Mouse (Mus musculus): ENCODE measurements around the gene Olfr1097. TPM values are rescaled to one million over a fixed set of nuclear protein-coding genes. Genes with fewer than 3 reads are reported as not detected.

Olfr1097 gene
- not detected in 2 replicates for total RNA-seq (2014; rRNA removed)
- polyA plus RNA-seq (2012; rRNA removed), result not detected in 2 replicates

GRCm38 (mm10) chr2:86892116-86892515 is at the start of gene Olfr1097:
Olfr1097 (minus strand) TSS chr2:86892216.
- WGBS, result 84% methylated on average over 1 of the region's 1 CpGs
- Histone ChIP-seq H3K4me3 (ENCODE audit: insufficient read depth, low read depth, low read length) (no peak within 1 kb of the TSS), H3K36me3 (ENCODE audit: control insufficient read depth, insufficient read depth, low read length) (no peaks in the 10 kb centered on the region), H3K4me1 (ENCODE audit: control insufficient read depth, insufficient read depth, low read length) (no peaks in the 10 kb centered on the region), H3K27ac (replicated peaks; ENCODE audit: insufficient read depth, low read depth, low read length) (no peak within 1 kb of the TSS), H3K9ac (ENCODE audit: low read depth, low read length) (no peak within 1 kb of the TSS), H3K27me3 (ENCODE audit: control insufficient read depth, insufficient read depth, low read length) (no peaks in the 10 kb centered on the region), H3K79me2 (ENCODE audit: control insufficient read depth, insufficient read depth, low read length) (no peaks in the 10 kb centered on the region)
- no peak for DNase-seq (ENCODE audit: extremely low read depth, low read depth, low spot score)
- TF ChIP-seq POLR2A (IDR thresholded peaks at IDR 0.05; ENCODE audit: extremely low read depth, insufficient read depth, low read length), result no peak
- TF ChIP-seq CTCF (IDR thresholded peaks at IDR 0.05; ENCODE audit: low read depth, low read length), result no peak

GRCm38 (mm10) chr2:86926557-86926956 is 34.5 kb upstream of the Olfr1097 start:
- Histone ChIP-seq H3K27ac (replicated peaks; ENCODE audit: insufficient read depth, low read depth, low read length) (no peak overlapping the region), H3K36me3 (ENCODE audit: control insufficient read depth, insufficient read depth, low read length) (no peaks in the 10 kb centered on the region), H3K4me3 (ENCODE audit: insufficient read depth, low read depth, low read length) (no peak overlapping the region), H3K4me1 (ENCODE audit: control insufficient read depth, insufficient read depth, low read length) (no peaks in the 10 kb centered on the region), H3K79me2 (ENCODE audit: control insufficient read depth, insufficient read depth, low read length) (no peaks in the 10 kb centered on the region), H3K9ac (ENCODE audit: low read depth, low read length) (no peak overlapping the region), H3K27me3 (ENCODE audit: control insufficient read depth, insufficient read depth, low read length) (no peaks in the 10 kb centered on the region)
- no peak for DNase-seq (ENCODE audit: extremely low read depth, low read depth, low spot score)
- TF ChIP-seq CTCF (IDR thresholded peaks at IDR 0.05; ENCODE audit: low read depth, low read length) (no peak), POLR2A (IDR thresholded peaks at IDR 0.05; ENCODE audit: extremely low read depth, insufficient read depth, low read length) (no peak)

GRCm38 (mm10) chr2:86924445-86924844 is 32.4 kb upstream of the Olfr1097 start, which contains the start of gene Olfr1098:
Olfr1098 (minus strand) TSS chr2:86924545.
- no peak within 1 kb of the TSS for H3K4me3 ChIP-seq (ENCODE audit: insufficient read depth, low read depth, low read length)
- no peaks in the 10 kb centered on the region for H3K36me3 ChIP-seq (ENCODE audit: control insufficient read depth, insufficient read depth, low read length)
- no peaks in the 10 kb centered on the region for H3K79me2 ChIP-seq (ENCODE audit: control insufficient read depth, insufficient read depth, low read length)
- no peaks in the 10 kb centered on the region for H3K4me1 ChIP-seq (ENCODE audit: control insufficient read depth, insufficient read depth, low read length)
- no peak within 1 kb of the TSS for H3K27ac ChIP-seq (replicated peaks; ENCODE audit: insufficient read depth, low read depth, low read length)
- no peak for DNase-seq (ENCODE audit: extremely low read depth, low read depth, low spot score)
- H3K9ac ChIP-seq (ENCODE audit: low read depth, low read length), result no peak within 1 kb of the TSS
- WGBS, result 80% methylated on average over 1 of the region's 1 CpGs
- TF ChIP-seq POLR2A (IDR thresholded peaks at IDR 0.05; ENCODE audit: extremely low read depth, insufficient read depth, low read length) (no peak), CTCF (IDR thresholded peaks at IDR 0.05; ENCODE audit: low read depth, low read length) (no peak)
- H3K27me3 ChIP-seq (ENCODE audit: control insufficient read depth, insufficient read depth, low read length), result no peaks in the 10 kb centered on the region

DNA sequence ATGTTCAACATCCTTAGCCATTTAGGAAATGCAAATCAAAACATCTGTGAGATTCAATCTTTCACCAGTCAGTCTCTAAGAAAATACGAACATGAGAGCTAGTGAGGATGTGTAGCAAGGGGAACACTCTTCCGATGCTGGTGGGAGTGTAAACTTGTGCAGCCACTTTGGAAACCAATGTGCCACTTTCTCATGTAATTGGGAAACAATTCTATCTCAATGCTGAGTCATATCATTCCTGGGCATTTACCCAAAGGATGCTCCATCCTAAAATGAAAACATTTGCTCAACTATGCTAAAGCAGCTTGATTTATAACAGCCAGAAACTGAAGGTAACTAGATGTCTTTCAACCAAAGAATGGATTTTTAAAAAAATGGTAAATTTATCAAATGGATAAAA is 13.6 kb upstream of the Olfr1097 start:
- WGBS, result 72% methylated on average over 2 of the region's 2 CpGs
- no peak for DNase-seq (ENCODE audit: extremely low read depth, low read depth, low spot score)
- no peak overlapping the region for H3K27ac ChIP-seq (replicated peaks; ENCODE audit: insufficient read depth, low read depth, low read length)
- no peaks in the 10 kb centered on the region for H3K79me2 ChIP-seq (ENCODE audit: control insufficient read depth, insufficient read depth, low read length)
- no peaks in the 10 kb centered on the region for H3K4me1 ChIP-seq (ENCODE audit: control insufficient read depth, insufficient read depth, low read length)
- H3K27me3 ChIP-seq (ENCODE audit: control insufficient read depth, insufficient read depth, low read length), result no peaks in the 10 kb centered on the region
- H3K4me3 ChIP-seq (ENCODE audit: insufficient read depth, low read depth, low read length), result no peak overlapping the region
- no peak overlapping the region for H3K9ac ChIP-seq (ENCODE audit: low read depth, low read length)
- TF ChIP-seq POLR2A (IDR thresholded peaks at IDR 0.05; ENCODE audit: extremely low read depth, insufficient read depth, low read length) (no peak), CTCF (IDR thresholded peaks at IDR 0.05; ENCODE audit: low read depth, low read length) (no peak)
- H3K36me3 ChIP-seq (ENCODE audit: control insufficient read depth, insufficient read depth, low read length), result no peaks in the 10 kb centered on the region

DNA sequence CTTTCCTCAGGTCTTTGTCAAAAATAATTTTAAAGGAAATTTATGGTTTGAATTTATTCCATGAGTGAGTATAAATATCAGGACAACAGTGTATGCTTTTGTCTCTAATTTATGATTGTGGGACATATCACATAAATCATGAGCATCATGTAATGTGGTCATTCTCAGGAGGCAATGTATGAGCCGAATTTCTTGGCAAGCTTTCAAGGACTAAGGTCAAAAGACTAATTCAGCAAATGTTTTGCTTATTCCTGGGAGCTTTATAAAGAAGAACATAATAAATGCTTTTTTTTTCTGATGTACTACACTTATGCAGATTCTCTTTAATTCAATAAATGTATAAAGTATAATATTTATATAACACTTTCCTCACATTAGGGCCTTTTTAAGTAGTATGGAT is 17.3 kb downstream of the Olfr1097 start, which contains the start of gene Gm13723:
Gm13723 (minus strand) TSS at position 101 of the 400 bp plus-strand sequence.
- TF ChIP-seq CTCF (IDR thresholded peaks at IDR 0.05; ENCODE audit: low read depth, low read length) (no peak), POLR2A (IDR thresholded peaks at IDR 0.05; ENCODE audit: extremely low read depth, insufficient read depth, low read length) (no peak)
- Histone ChIP-seq H3K27ac (replicated peaks; ENCODE audit: insufficient read depth, low read depth, low read length) (no peak within 1 kb of the TSS), H3K36me3 (ENCODE audit: control insufficient read depth, insufficient read depth, low read length) (no peaks in the 10 kb centered on the region), H3K9ac (ENCODE audit: low read depth, low read length) (no peak within 1 kb of the TSS), H3K27me3 (ENCODE audit: control insufficient read depth, insufficient read depth, low read length) (no peaks in the 10 kb centered on the region), H3K4me1 (ENCODE audit: control insufficient read depth, insufficient read depth, low read length) (no peaks in the 10 kb centered on the region), H3K4me3 (ENCODE audit: insufficient read depth, low read depth, low read length) (no peak within 1 kb of the TSS), H3K79me2 (ENCODE audit: control insufficient read depth, insufficient read depth, low read length) (no peaks in the 10 kb centered on the region)
- 49% methylated on average over 1 of the region's 1 CpGs for WGBS
- no peak for DNase-seq (ENCODE audit: extremely low read depth, low read depth, low spot score)

DNA sequence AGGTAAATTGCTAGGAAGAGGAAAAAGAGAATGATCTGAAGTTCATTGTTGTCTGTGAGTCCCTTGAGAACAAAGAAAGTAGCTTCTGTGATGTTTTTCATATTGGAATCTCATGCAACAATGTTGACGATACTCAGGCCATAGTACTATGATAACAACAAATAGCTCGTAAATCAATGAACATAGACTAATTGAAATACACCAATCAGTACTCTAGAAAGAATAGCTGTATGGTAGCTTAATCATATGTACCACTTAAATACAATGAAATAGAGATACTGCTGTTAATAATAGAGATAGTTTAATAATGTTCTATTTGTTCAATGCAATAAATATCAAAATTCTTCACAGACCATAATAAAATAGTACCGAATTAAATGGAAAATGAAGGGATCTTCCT is 40.4 kb downstream of the Olfr1097 start, which contains the start of gene Olfr1095:
Olfr1095 (minus strand) TSS at position 101 of the 400 bp plus-strand sequence.
- no peaks in the 10 kb centered on the region for H3K27me3 ChIP-seq (ENCODE audit: control insufficient read depth, insufficient read depth, low read length)
- 80% methylated on average over 3 of the region's 3 CpGs for WGBS
- H3K4me1 ChIP-seq (ENCODE audit: control insufficient read depth, insufficient read depth, low read length), result no peaks in the 10 kb centered on the region
- no peak within 1 kb of the TSS for H3K4me3 ChIP-seq (ENCODE audit: insufficient read depth, low read depth, low read length)
- H3K79me2 ChIP-seq (ENCODE audit: control insufficient read depth, insufficient read depth, low read length), result no peaks in the 10 kb centered on the region
- no peak within 1 kb of the TSS for H3K27ac ChIP-seq (replicated peaks; ENCODE audit: insufficient read depth, low read depth, low read length)
- H3K9ac ChIP-seq (ENCODE audit: low read depth, low read length), result no peak within 1 kb of the TSS
- no peak for TF ChIP-seq POLR2A (IDR thresholded peaks at IDR 0.05; ENCODE audit: extremely low read depth, insufficient read depth, low read length)
- no peaks in the 10 kb centered on the region for H3K36me3 ChIP-seq (ENCODE audit: control insufficient read depth, insufficient read depth, low read length)
- DNase-seq (ENCODE audit: extremely low read depth, low read depth, low spot score), result no peak

Other genes starting within 250 kb of the Olfr1097 start
- not detected in 2 replicates for gene Olfr1085, start 230.2 kb downstream of the Olfr1097 start, total RNA-seq (2014; rRNA removed)
- not detected in 2 replicates for gene Olfr1085, start 230.2 kb downstream of the Olfr1097 start, polyA plus RNA-seq (2012; rRNA removed)
- gene Olfr1086, start 212.1 kb downstream of the Olfr1097 start, total RNA-seq (2014; rRNA removed), result not detected in 2 replicates
- not detected in 2 replicates for gene Olfr1086, start 212.1 kb downstream of the Olfr1097 start, polyA plus RNA-seq (2012; rRNA removed)
- not detected in 2 replicates for gene Olfr1087, start 193.8 kb downstream of the Olfr1097 start, total RNA-seq (2014; rRNA removed)
- not detected in 2 replicates for gene Olfr1087, start 193.8 kb downstream of the Olfr1097 start, polyA plus RNA-seq (2012; rRNA removed)
- gene Olfr1089, start 158.5 kb downstream of the Olfr1097 start, total RNA-seq (2014; rRNA removed), result not detected in 2 replicates
- gene Olfr1089, start 158.5 kb downstream of the Olfr1097 start, polyA plus RNA-seq (2012; rRNA removed), result not detected in 2 replicates
- not detected in 2 replicates for gene Olfr1090, start 133.2 kb downstream of the Olfr1097 start, total RNA-seq (2014; rRNA removed)
- not detected in 2 replicates for gene Olfr1090, start 133.2 kb downstream of the Olfr1097 start, polyA plus RNA-seq (2012; rRNA removed)
- not detected in 2 replicates for gene Olfr1093, start 109.7 kb downstream of the Olfr1097 start, total RNA-seq (2014; rRNA removed)
- not detected in 2 replicates for gene Olfr1093, start 109.7 kb downstream of the Olfr1097 start, polyA plus RNA-seq (2012; rRNA removed)
- not detected in 2 replicates for gene Olfr141, start 82.2 kb downstream of the Olfr1097 start, total RNA-seq (2014; rRNA removed)
- not detected in 2 replicates for gene Olfr141, start 82.2 kb downstream of the Olfr1097 start, polyA plus RNA-seq (2012; rRNA removed)
- gene Olfr1094, start 67.6 kb downstream of the Olfr1097 start, total RNA-seq (2014; rRNA removed), result not detected in 2 replicates
- not detected in 2 replicates for gene Olfr1094, start 67.6 kb downstream of the Olfr1097 start, polyA plus RNA-seq (2012; rRNA removed)
- gene Olfr1095, start 40.5 kb downstream of the Olfr1097 start, total RNA-seq (2014; rRNA removed), result not detected in 2 replicates
- not detected in 2 replicates for gene Olfr1095, start 40.5 kb downstream of the Olfr1097 start, polyA plus RNA-seq (2012; rRNA removed)
- gene Gm13723, start 17.4 kb downstream of the Olfr1097 start, total RNA-seq (2014; rRNA removed), result not detected in 2 replicates
- gene Gm13723, start 17.4 kb downstream of the Olfr1097 start, polyA plus RNA-seq (2012; rRNA removed), result not detected in 2 replicates
- not detected in 2 replicates for gene Olfr1098, start 32.3 kb upstream of the Olfr1097 start, total RNA-seq (2014; rRNA removed)
- gene Olfr1098, start 32.3 kb upstream of the Olfr1097 start, polyA plus RNA-seq (2012; rRNA removed), result not detected in 2 replicates
- not detected in 2 replicates for gene Olfr1099, start 68.5 kb upstream of the Olfr1097 start, total RNA-seq (2014; rRNA removed)
- not detected in 2 replicates for gene Olfr1099, start 68.5 kb upstream of the Olfr1097 start, polyA plus RNA-seq (2012; rRNA removed)
- gene Olfr1100, start 87.7 kb upstream of the Olfr1097 start, total RNA-seq (2014; rRNA removed), result not detected in 2 replicates
- not detected in 2 replicates for gene Olfr1100, start 87.7 kb upstream of the Olfr1097 start, polyA plus RNA-seq (2012; rRNA removed)
- not detected in 2 replicates for gene Olfr1101, start 99.0 kb upstream of the Olfr1097 start, total RNA-seq (2014; rRNA removed)
- not detected in 2 replicates for gene Olfr1101, start 99.0 kb upstream of the Olfr1097 start, polyA plus RNA-seq (2012; rRNA removed)
- gene Olfr1102, start 106.2 kb upstream of the Olfr1097 start, total RNA-seq (2014; rRNA removed), result not detected in 2 replicates
- gene Olfr1102, start 106.2 kb upstream of the Olfr1097 start, polyA plus RNA-seq (2012; rRNA removed), result not detected in 2 replicates
- not detected in 2 replicates for gene Olfr1104, start 134.9 kb upstream of the Olfr1097 start, total RNA-seq (2014; rRNA removed)
- gene Olfr1104, start 134.9 kb upstream of the Olfr1097 start, polyA plus RNA-seq (2012; rRNA removed), result not detected in 2 replicates
- gene Olfr1105, start 144.3 kb upstream of the Olfr1097 start, total RNA-seq (2014; rRNA removed), result not detected in 2 replicates
- gene Olfr1105, start 144.3 kb upstream of the Olfr1097 start, polyA plus RNA-seq (2012; rRNA removed), result not detected in 2 replicates
- gene Olfr1106, start 160.1 kb upstream of the Olfr1097 start, total RNA-seq (2014; rRNA removed), result not detected in 2 replicates
- gene Olfr1106, start 160.1 kb upstream of the Olfr1097 start, polyA plus RNA-seq (2012; rRNA removed), result not detected in 2 replicates
- gene Olfr1107, start 183.6 kb upstream of the Olfr1097 start, total RNA-seq (2014; rRNA removed), result not detected in 2 replicates
- gene Olfr1107, start 183.6 kb upstream of the Olfr1097 start, polyA plus RNA-seq (2012; rRNA removed), result not detected in 2 replicates
- not detected in 2 replicates for gene Olfr1109, start 203.8 kb upstream of the Olfr1097 start, total RNA-seq (2014; rRNA removed)
- not detected in 2 replicates for gene Olfr1109, start 203.8 kb upstream of the Olfr1097 start, polyA plus RNA-seq (2012; rRNA removed)
- gene Olfr259, start 222.4 kb upstream of the Olfr1097 start, total RNA-seq (2014; rRNA removed), result not detected in 2 replicates
- gene Olfr259, start 222.4 kb upstream of the Olfr1097 start, polyA plus RNA-seq (2012; rRNA removed), result not detected in 2 replicates
- gene Olfr1110, start 248.1 kb upstream of the Olfr1097 start, total RNA-seq (2014; rRNA removed), result not detected in 2 replicates
- not detected in 2 replicates for gene Olfr1110, start 248.1 kb upstream of the Olfr1097 start, polyA plus RNA-seq (2012; rRNA removed)